Mouse (Mus musculus) midbrain, embryonic 16.5 days (tissue): ENCODE data around the gene Podxl2. TPM values are rescaled to one million over a fixed set of nuclear protein-coding genes. Genes with fewer than 3 reads are reported as not detected.

ENCODE experiments used
- ATAC-seq: fragments of 200-750 bp; cut with Nextera tagmentation; 2 replicates; pipeline ENCODE4 v1.8.0; 2017; ENCODE audit warnings: moderate TSS enrichment
- H3K27ac ChIP-seq: fragments of 300-500 bp; sonication (generic); 2 replicates; pipeline ENCODE4 v1.5.1; 2014; ENCODE audit warnings: mild to moderate bottlenecking, low read length, mixed read lengths
- H3K27me3 ChIP-seq: fragments of 300-500 bp; sonication (generic); 2 replicates; pipeline ENCODE4 v1.6.1; 2014; ENCODE audit warnings: low read depth, low read length, mixed read lengths; ENCODE audit not compliant: control insufficient read depth, insufficient read depth
- H3K36me3 ChIP-seq: fragments of 300-500 bp; sonication (generic); 2 replicates; pipeline ENCODE4 v1.6.1; 2014; ENCODE audit warnings: mild to moderate bottlenecking, low read length, moderate library complexity, mixed read lengths; ENCODE audit not compliant: control insufficient read depth, insufficient read depth
- H3K4me1 ChIP-seq: fragments of 300-500 bp; sonication (generic); 2 replicates; pipeline ENCODE4 v1.6.1; 2014; ENCODE audit warnings: mild to moderate bottlenecking, low read length, mixed read lengths; ENCODE audit not compliant: control insufficient read depth, insufficient read depth
- H3K4me2 ChIP-seq: fragments of 300-500 bp; sonication (generic); 2 replicates; pipeline ENCODE4 v1.6.1; 2014; ENCODE audit warnings: mild to moderate bottlenecking, low read length, mixed read lengths
- H3K4me3 ChIP-seq: fragments of 300-500 bp; sonication (generic); 2 replicates; pipeline ENCODE4 v1.5.1; 2014; ENCODE audit warnings: low read depth, mild to moderate bottlenecking, low read length, moderate library complexity, mixed read lengths
- H3K9ac ChIP-seq: fragments of 300-500 bp; sonication (generic); 2 replicates; pipeline ENCODE4 v1.6.1; 2014; ENCODE audit warnings: low read depth, low read length, mixed read lengths
- H3K9me3 ChIP-seq: fragments of 300-500 bp; sonication (generic); replicated peaks from 2 replicates; pipeline ENCODE4 v1.6.1; 2014; ENCODE audit warnings: mild to moderate bottlenecking, low read length, mixed read lengths; ENCODE audit not compliant: control insufficient read depth, poor library complexity, severe bottlenecking
- WGBS: fragments of 180-500 bp; shearing (Covaris S2); extraction: QIAGEN DNeasy Blood & Tissue Kit; methylation state at CpG from one replicate; pipeline ENCODE4 v1.1.7; 2014; 5-methylcytosine and 5-hydroxymethylcytosine counted together
- polyA plus RNA-seq: library from polyadenylated mRNA; unstranded; fragments of >200 nt; fragmentation: Nextera tagmentation; extraction: Ambion mirVana; gene quantifications from 2 replicates; pipeline ENCODE4 v1.2.1, GENCODE M21; 2015

Podxl2 gene
- polyA plus RNA-seq, 1 experiment from 2014 or later = 671 TPM

DNA sequence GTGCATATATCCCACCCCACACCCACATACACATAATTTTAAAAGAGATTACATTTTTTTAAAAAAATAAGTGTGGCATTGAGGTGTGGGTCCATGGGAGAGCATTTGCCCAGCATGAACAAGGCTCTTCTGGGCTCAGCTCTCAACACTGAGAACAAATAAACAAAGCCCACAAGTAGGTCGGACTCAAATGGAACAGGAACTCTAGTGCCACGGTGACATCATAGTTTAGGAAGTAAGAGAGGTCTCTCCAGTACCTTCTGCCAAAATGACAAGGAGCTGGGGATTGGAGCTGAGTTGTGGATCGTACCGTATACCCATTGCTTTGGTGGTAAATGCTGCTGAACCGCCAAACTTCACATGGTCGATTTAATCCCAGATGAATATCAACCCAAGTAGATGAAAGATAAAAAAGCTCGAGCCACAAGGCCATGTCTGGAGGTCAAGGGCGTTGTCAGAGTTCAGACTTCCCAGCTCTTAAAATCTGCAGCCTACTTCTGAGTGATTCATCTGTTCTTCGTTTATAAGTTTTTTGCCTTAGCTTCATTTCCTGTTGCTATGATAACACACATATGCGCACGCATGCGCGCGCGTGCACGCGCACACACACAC lies 69.8 kb downstream of the Podxl2 start:
- Histone ChIP-seq H3K4me3 (no peak overlapping the region), H3K9ac (no peak overlapping the region), H3K27me3 (no peaks in the 10 kb centered on the region), H3K36me3 (no peaks in the 10 kb centered on the region), H3K4me2 (no peak overlapping the region), H3K4me1 (no peaks in the 10 kb centered on the region), H3K27ac (no peak overlapping the region), H3K9me3 (no peaks in the 10 kb centered on the region)
- no peak for ATAC-seq
- 93% methylated on average over 17 of the region's 17 CpGs for WGBS

DNA sequence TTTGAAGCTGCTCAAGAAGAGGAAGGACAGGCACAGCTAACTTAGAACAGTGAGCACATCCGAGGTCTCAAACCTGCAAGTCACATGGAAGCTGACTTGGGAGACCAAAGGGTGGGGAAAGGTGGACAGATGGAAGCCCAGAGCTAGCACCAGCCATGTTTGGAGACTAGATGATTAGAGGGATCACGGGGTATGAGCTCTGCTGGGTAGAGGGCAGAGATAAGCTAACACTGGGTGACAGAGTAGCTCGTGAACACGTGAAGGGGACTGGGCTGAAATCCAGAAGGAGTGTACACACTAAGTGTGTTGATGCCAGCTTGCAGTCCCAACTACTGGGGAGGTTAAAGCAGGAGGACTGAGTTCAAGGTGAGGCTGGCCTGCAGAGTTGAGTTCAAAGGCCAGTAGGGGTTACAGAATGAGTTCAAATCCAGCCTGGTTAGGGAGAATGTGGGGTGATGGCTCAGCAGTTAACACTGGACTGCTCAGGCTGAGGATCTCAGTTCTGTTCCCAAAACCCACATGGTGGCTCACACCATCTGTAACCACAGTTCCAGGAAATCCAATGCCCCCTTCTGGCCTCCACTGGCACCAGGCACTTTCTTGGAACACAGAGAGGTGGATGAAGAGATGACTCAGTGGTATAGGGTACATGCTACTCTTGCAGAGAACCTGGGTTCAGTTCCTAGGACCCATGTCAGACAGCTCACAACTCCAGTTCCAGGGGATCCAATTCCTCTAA lies 70.7 kb downstream of the Podxl2 start:
- Histone ChIP-seq H3K9ac (no peak overlapping the region), H3K4me1 (no peaks in the 10 kb centered on the region), H3K9me3 (no peaks in the 10 kb centered on the region), H3K27ac (no peak overlapping the region), H3K36me3 (no peaks in the 10 kb centered on the region), H3K4me2 (no peak overlapping the region), H3K4me3 (no peak overlapping the region), H3K27me3 (no peaks in the 10 kb centered on the region)
- ATAC-seq = no peak
- 82% methylated on average over 4 of the region's 4 CpGs for WGBS

DNA sequence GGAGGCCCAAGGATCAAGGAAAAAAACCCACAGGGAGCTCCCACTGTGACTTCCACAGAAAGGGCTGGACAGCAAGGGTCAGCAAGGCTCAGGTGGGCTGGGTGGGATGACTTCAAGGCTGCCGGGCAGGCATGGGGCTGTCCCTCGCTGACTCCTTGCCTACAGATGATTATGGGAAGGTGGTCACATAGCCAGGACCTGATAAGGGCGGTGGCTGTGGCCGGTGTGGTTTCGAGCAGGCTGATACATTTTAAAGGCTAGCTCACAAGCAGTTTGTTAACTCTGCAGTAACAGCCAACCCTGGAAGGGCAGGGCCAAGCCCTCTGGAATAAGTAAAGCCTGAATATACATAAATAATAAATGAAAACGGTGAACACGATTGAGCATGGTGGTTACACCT lies 71.8 kb downstream of the Podxl2 start:
- Histone ChIP-seq H3K36me3 (no peaks in the 10 kb centered on the region), H3K4me3 (no peak overlapping the region), H3K27me3 (no peaks in the 10 kb centered on the region), H3K9ac (no peak overlapping the region), H3K27ac (no peak overlapping the region), H3K9me3 (no peaks in the 10 kb centered on the region), H3K4me1 (no peaks in the 10 kb centered on the region), H3K4me2 (no peak overlapping the region)
- no peak for ATAC-seq
- 87% methylated on average over 7 of the region's 7 CpGs for WGBS

DNA sequence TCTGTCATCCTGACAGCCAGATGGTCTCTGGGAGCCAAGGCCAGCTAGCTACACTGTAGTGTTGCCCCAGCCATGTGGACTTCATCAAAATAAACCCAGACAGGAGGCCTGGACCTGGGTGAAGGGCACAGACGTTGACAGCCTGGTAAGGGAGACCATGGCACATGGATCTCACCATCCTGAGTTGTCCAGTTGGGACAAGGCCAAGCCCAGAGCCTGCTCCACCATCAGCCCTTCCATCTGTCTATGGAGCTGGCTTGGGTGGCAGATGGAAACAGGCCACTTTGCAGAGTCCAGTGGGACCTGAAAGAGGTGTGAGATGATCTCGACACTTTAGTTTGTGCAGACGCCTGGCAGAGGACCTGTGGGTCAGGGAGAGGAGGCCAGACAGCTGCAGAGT lies 74.1 kb downstream of the Podxl2 start:
- ATAC-seq = no peak
- 71% methylated on average over 3 of the region's 3 CpGs for whole genome bisulfite sequencing
- Histone ChIP-seq H3K36me3 (no peaks in the 10 kb centered on the region), H3K27me3 (no peaks in the 10 kb centered on the region), H3K9ac (no peak overlapping the region), H3K4me3 (no peak overlapping the region), H3K4me2 (no peak overlapping the region), H3K4me1 (no peaks in the 10 kb centered on the region), H3K9me3 (no peaks in the 10 kb centered on the region), H3K27ac (no peak overlapping the region)

DNA sequence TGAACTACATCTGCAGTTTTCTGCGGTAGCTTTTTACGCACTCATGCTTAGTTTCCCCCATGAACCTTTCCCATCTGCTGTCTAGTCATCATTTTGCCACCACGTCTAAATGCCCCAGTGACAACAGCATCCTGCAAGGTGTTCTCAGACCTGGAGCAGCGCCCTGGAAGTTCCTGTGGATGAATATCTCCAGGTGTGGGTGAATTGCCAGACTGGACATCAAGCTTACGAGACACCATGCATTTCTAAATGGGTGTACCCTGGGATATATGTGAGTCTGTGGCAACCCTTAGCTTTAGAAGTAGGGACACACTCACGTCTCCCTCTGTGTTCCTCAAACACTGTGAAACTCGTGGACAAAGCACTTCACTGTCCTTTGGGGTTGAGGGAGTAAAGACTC lies 74.7 kb downstream of the Podxl2 start:
- Histone ChIP-seq H3K36me3 (no peaks in the 10 kb centered on the region), H3K9me3 (no peaks in the 10 kb centered on the region), H3K9ac (no peak overlapping the region), H3K27ac (no peak overlapping the region), H3K4me1 (no peaks in the 10 kb centered on the region), H3K27me3 (no peaks in the 10 kb centered on the region), H3K4me3 (no peak overlapping the region), H3K4me2 (no peak overlapping the region)
- ATAC-seq = no peak
- 88% methylated on average over 7 of the region's 7 CpGs for WGBS

DNA sequence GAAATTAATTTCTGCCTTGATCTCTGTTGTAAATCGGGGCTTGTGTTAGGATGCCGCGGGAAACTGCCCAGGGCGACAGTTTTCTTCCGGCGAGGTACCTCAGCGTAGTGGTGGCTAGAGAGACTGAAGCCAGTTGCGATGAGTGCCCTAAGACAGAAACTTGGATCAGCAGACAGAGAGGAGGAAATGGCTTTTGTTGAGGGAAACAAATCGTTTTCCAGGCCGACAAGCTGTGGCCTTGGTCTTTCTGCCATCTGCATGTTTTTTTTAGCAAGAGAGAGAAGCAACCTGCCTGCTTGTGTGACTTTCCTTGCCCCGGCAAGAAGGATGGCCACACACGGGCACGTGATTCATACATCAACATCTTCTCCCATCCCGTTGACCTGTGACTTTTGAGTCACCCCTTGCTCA lies 80.3 kb downstream of the Podxl2 start:
- Histone ChIP-seq H3K27ac (no peak overlapping the region), H3K4me3 (no peak overlapping the region), H3K27me3 (no peaks in the 10 kb centered on the region), H3K36me3 (no peaks in the 10 kb centered on the region), H3K4me2 (no peak overlapping the region), H3K9ac (no peak overlapping the region), H3K4me1 (peaks cover 19% of the 10 kb centered on the region), H3K9me3 (no peaks in the 10 kb centered on the region)
- 78% methylated on average over 14 of the region's 14 CpGs for WGBS
- ATAC-seq = no peak

DNA sequence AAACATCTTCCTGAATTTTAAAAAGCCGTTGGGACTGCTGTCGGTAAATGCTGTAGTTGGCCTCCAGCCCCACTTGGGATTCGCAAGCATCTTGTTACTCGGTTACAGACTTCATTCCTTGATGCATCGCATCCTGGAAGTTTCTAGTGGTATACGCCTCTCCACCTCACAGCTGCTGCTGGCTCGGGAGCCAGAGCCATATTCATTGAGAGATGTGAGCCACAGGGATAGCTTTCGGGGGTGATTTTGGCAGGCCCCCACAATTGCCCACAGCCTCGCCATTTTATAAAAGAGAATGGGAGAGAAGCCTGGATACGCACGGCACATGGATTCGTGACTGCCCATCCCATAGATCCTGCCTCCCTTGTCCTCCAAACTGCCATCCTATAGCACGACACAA lies 81.0 kb downstream of the Podxl2 start:
- H3K9me3 ChIP-seq = no peaks in the 10 kb centered on the region
- no peak overlapping the region for H3K4me2 ChIP-seq
- no peaks in the 10 kb centered on the region for H3K36me3 ChIP-seq
- ATAC-seq = no peak
- no peaks in the 10 kb centered on the region for H3K27me3 ChIP-seq
- H3K4me1 ChIP-seq = peaks cover 19% of the 10 kb centered on the region
- no peak overlapping the region for H3K27ac ChIP-seq
- WGBS = 77% methylated on average over 13 of the region's 13 CpGs
- H3K9ac ChIP-seq = no peak overlapping the region
- no peak overlapping the region for H3K4me3 ChIP-seq

DNA sequence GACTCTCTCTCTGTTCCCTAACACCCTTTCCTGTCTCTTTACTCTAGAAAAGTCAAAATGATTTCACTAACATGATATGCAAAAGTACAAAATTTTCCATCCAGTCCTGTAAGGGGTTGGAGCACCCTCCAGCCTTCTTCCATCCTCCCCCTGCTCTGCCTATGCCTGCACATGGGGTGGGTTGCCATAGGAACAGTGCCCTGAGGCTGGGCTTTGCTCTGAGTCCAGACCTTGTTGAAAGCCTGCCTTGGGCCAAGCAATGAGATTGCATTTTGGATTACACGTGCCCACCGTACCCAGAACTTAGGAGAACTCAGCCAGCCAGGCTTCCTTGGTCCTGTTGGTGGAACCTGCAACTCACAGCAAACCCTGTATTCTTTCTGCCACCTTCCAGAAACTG lies 81.6 kb downstream of the Podxl2 start:
- H3K27me3 ChIP-seq = no peaks in the 10 kb centered on the region
- no peak overlapping the region for H3K27ac ChIP-seq
- H3K4me2 ChIP-seq = no peak overlapping the region
- H3K9ac ChIP-seq = no peak overlapping the region
- peak; percentile 75 for ATAC-seq
- H3K4me1 ChIP-seq = peaks cover 22% of the 10 kb centered on the region
- no peaks in the 10 kb centered on the region for H3K9me3 ChIP-seq
- H3K36me3 ChIP-seq = no peaks in the 10 kb centered on the region
- no peak overlapping the region for H3K4me3 ChIP-seq
- 19% methylated on average over 2 of the region's 2 CpGs for WGBS
